Mouse (Mus musculus): Measurements from ENCODE around the gene Hnrnpa3. TPM values are rescaled to one million over a fixed set of nuclear protein-coding genes. Genes with fewer than 3 reads are reported as not detected.
A peak's percentile ranks its signal among the peaks of the same experiment; 100 is the strongest.
"Not testable (repeated sequence)": the region's sequence is repeated elsewhere in the genome, so short reads cannot be mapped to it uniquely, and the experiment has no call there.

The Hnrnpa3 gene
- total and polyA plus RNA-seq, 2 experiments from 2014 or later, result 33.9 to 102 TPM

DNA sequence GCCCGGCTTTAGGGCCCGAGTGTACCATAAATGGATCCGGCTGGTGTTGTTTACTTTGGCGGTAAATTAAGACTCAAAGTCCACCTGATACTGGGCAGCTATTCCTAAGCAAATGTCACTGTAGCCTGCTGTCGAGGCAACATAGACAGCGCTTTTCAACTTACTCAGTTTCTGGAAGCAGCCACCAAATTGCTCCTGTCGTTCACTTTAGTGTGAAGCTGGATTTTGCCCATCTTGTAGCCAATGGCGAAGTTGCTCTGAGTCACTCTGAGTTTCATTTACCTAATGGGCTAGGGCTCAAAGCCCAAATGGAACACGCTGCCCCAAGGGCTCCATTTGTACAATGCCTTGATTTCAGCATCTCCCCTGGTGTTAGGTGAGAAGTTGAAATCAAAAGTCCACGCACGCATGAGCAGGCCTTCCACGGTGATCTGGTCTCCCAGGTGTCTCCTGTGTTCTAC, 26.3 kb upstream of the Hnrnpa3 start:
- no peak for TF ChIP-seq EP300 (IDR thresholded peaks at IDR 0.05; ENCODE audit: low read depth)
- TF ChIP-seq CTCF (IDR thresholded peaks at IDR 0.05; ENCODE audit: low read depth), result no peak
- H3K27me3 ChIP-seq (ENCODE audit: control insufficient read depth, insufficient read depth, low read length), result no peaks in the 10 kb centered on the region
- DNase-seq (ENCODE audit: low spot score) (no peak), ATAC-seq (ENCODE audit: insufficient read depth, low read depth) (no peak)
- H3K27ac ChIP-seq (ENCODE audit: low read depth), result no peak overlapping the region
- peaks cover 8% of the 10 kb centered on the region; the same call in 1 of the 2 replicates for H3K4me1 ChIP-seq (ENCODE audit: control insufficient read depth, insufficient read depth)
- H3K9me3 ChIP-seq (replicated peaks; ENCODE audit: control insufficient read depth, low read length), result no peaks in the 10 kb centered on the region
- H3K9ac ChIP-seq (replicated peaks; ENCODE audit: low read depth, low read length), result no peak overlapping the region
- H3K4me2 ChIP-seq (ENCODE audit: low read depth, low read length), result no peak overlapping the region
- WGBS, result 86% methylated on average over 12 of the region's 12 CpGs
- no peaks in the 10 kb centered on the region for H3K36me3 ChIP-seq (replicated peaks; ENCODE audit: control insufficient read depth, insufficient read depth, low read length)
- H3K4me3 ChIP-seq (ENCODE audit: low read depth, low read length), result no peak overlapping the region

DNA sequence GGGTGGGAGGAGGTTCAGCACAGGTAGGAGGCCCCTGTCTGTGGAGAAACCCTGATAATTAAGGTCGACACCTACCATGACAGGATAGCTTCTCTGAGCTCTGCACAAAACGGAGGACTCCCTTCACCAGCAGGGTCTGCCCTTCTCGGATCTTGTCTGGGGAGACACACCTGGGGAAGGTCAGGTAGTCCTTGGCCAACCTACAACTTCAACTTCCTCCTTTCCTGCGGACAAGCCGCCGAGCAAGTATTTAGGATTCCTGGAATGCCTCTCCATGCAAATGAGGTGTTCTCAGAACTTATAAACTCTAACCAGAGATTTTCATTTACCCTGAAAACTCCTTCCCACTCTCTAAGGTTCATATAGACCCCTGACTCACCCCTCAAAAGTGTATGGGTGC, 25.7 kb upstream of the Hnrnpa3 start:
- TF ChIP-seq CTCF (IDR thresholded peaks at IDR 0.05; ENCODE audit: low read depth) (no peak), EP300 (IDR thresholded peaks at IDR 0.05; ENCODE audit: low read depth) (no peak)
- DNase-seq (ENCODE audit: low spot score), result no peak
- Histone ChIP-seq H3K9me3 (replicated peaks; ENCODE audit: control insufficient read depth, low read length) (no peaks in the 10 kb centered on the region), H3K36me3 (replicated peaks; ENCODE audit: control insufficient read depth, insufficient read depth, low read length) (no peaks in the 10 kb centered on the region), H3K4me1 (ENCODE audit: control insufficient read depth, insufficient read depth) (peaks cover 8% of the 10 kb centered on the region; the same call in 1 of the 2 replicates), H3K4me3 (ENCODE audit: low read depth, low read length) (no peak overlapping the region), H3K27ac (ENCODE audit: low read depth) (no peak overlapping the region), H3K9ac (replicated peaks; ENCODE audit: low read depth, low read length) (no peak overlapping the region), H3K27me3 (ENCODE audit: control insufficient read depth, insufficient read depth, low read length) (no peaks in the 10 kb centered on the region), H3K4me2 (ENCODE audit: low read depth, low read length) (no peak overlapping the region)
- 45% methylated on average over 6 of the region's 6 CpGs for WGBS
- ATAC-seq (ENCODE audit: insufficient read depth, low read depth), result no peak

DNA sequence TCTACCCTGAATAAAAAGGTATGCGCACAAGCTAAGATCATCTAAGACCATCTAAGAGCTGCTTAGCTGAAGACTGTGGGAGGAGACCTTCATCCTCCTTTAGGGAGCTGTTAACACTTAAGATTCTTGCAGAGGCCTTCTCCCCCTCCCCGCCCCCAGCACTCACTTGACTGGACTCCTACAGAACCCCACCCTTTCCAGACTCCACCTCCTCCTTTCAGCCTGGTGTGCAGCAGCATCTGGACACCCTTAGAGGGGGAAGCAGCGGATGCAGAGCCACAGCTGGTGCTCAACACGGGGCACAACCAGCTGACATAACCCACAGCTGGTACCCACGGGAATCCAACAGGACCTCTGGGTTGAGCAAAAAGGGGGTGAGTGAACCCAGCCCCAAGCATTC, 25.3 kb upstream of the Hnrnpa3 start:
- H3K9me3 ChIP-seq (replicated peaks; ENCODE audit: control insufficient read depth, low read length), result no peaks in the 10 kb centered on the region
- WGBS, result 70% methylated on average over 5 of the region's 5 CpGs
- no peaks in the 10 kb centered on the region for H3K36me3 ChIP-seq (replicated peaks; ENCODE audit: control insufficient read depth, insufficient read depth, low read length)
- no peak overlapping the region for H3K4me3 ChIP-seq (ENCODE audit: low read depth, low read length)
- H3K4me2 ChIP-seq (ENCODE audit: low read depth, low read length), result no peak overlapping the region
- H3K4me1 ChIP-seq (ENCODE audit: control insufficient read depth, insufficient read depth), result peaks cover 8% of the 10 kb centered on the region; the same call in 1 of the 2 replicates
- no peak overlapping the region for H3K27ac ChIP-seq (ENCODE audit: low read depth)
- no peak for DNase-seq (ENCODE audit: low spot score)
- peak; percentile 18; the same call in 1 of the 2 replicates for ATAC-seq (ENCODE audit: insufficient read depth, low read depth)
- no peak overlapping the region for H3K9ac ChIP-seq (replicated peaks; ENCODE audit: low read depth, low read length)
- H3K27me3 ChIP-seq (ENCODE audit: control insufficient read depth, insufficient read depth, low read length), result no peaks in the 10 kb centered on the region
- TF ChIP-seq EP300 (IDR thresholded peaks at IDR 0.05; ENCODE audit: low read depth), result no peak
- no peak for TF ChIP-seq CTCF (IDR thresholded peaks at IDR 0.05; ENCODE audit: low read depth)

DNA sequence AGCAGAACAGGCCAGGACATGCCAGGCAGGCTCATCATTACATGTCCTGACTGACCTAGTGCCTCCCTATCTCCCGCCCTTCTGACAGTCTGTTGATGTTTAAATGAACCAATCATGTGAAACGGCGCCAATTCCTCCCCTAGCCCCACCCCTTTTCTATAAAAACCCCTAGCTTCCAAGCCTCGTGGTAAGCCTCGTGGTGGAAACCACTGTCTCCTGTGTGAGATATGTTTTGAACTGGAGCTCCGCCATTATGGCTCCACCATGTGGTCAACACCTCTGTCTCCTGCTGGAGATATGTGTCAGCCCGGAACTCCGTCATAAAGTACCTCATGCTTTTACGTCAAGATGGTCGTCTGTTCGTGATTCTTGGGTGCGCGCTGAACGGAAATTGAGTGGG, 24.6 kb upstream of the Hnrnpa3 start:
- not testable (repeated sequence) for H3K4me2 ChIP-seq (ENCODE audit: low read depth, low read length); H3K4me1 ChIP-seq (ENCODE audit: control insufficient read depth, insufficient read depth); ATAC-seq (ENCODE audit: insufficient read depth, low read depth); DNase-seq (ENCODE audit: low spot score); H3K4me3 ChIP-seq (ENCODE audit: low read depth, low read length); H3K9ac ChIP-seq (replicated peaks; ENCODE audit: low read depth, low read length); H3K27me3 ChIP-seq (ENCODE audit: control insufficient read depth, insufficient read depth, low read length); H3K27ac ChIP-seq (ENCODE audit: low read depth); H3K9me3 ChIP-seq (replicated peaks; ENCODE audit: control insufficient read depth, low read length); H3K36me3 ChIP-seq (replicated peaks; ENCODE audit: control insufficient read depth, insufficient read depth, low read length)
- WGBS, result 90% methylated on average over 14 of the region's 14 CpGs

GRCm38 (mm10) chr2:75636261-75637054, 22.6 kb upstream of the Hnrnpa3 start:
- DNase-seq (ENCODE audit: low spot score), result no peak
- no peak overlapping the region for H3K27ac ChIP-seq (ENCODE audit: low read depth)

GRCm38 (mm10) chr2:75637055-75637304, 22.1 kb upstream of the Hnrnpa3 start:
- 91% methylated on average over 2 of the region's 2 CpGs for WGBS
- not testable (repeated sequence) for H3K4me1 ChIP-seq (ENCODE audit: control insufficient read depth, insufficient read depth); DNase-seq (ENCODE audit: low spot score)

More at GRCm38 (mm10) chr2:75636261-75637054, 22.6 kb upstream of the Hnrnpa3 start:
- no peaks in the 10 kb centered on the region for H3K36me3 ChIP-seq (replicated peaks; ENCODE audit: control insufficient read depth, insufficient read depth, low read length)
- peaks cover 8% of the 10 kb centered on the region; the same call in 1 of the 2 replicates for H3K4me1 ChIP-seq (ENCODE audit: control insufficient read depth, insufficient read depth)
- ATAC-seq (ENCODE audit: insufficient read depth, low read depth), result no peak
- no peaks in the 10 kb centered on the region for H3K27me3 ChIP-seq (ENCODE audit: control insufficient read depth, insufficient read depth, low read length)
- H3K9me3 ChIP-seq (replicated peaks; ENCODE audit: control insufficient read depth, low read length), result no peaks in the 10 kb centered on the region
- H3K9ac ChIP-seq (replicated peaks; ENCODE audit: low read depth, low read length), result no peak overlapping the region
- 57% methylated on average over 6 of the region's 6 CpGs for WGBS
- H3K4me2 ChIP-seq (ENCODE audit: low read depth, low read length), result no peak overlapping the region
- no peak overlapping the region for H3K4me3 ChIP-seq (ENCODE audit: low read depth, low read length)
- no peak for TF ChIP-seq EP300 (IDR thresholded peaks at IDR 0.05; ENCODE audit: low read depth)
- peak; percentile 48 for TF ChIP-seq CTCF (IDR thresholded peaks at IDR 0.05; ENCODE audit: low read depth)

More at GRCm38 (mm10) chr2:75637055-75637304, 22.1 kb upstream of the Hnrnpa3 start:
- ATAC-seq (ENCODE audit: insufficient read depth, low read depth); H3K4me2 ChIP-seq (ENCODE audit: low read depth, low read length); H3K9me3 ChIP-seq (replicated peaks; ENCODE audit: control insufficient read depth, low read length); H3K4me3 ChIP-seq (ENCODE audit: low read depth, low read length); H3K9ac ChIP-seq (replicated peaks; ENCODE audit: low read depth, low read length); H3K36me3 ChIP-seq (replicated peaks; ENCODE audit: control insufficient read depth, insufficient read depth, low read length); H3K27ac ChIP-seq (ENCODE audit: low read depth); H3K27me3 ChIP-seq (ENCODE audit: control insufficient read depth, insufficient read depth, low read length): not testable (repeated sequence)

All from heart, postnatal 0 days (tissue).